Mouse (Mus musculus): Measurements from ENCODE around the gene Sult1e1. TPM values are rescaled to one million over a fixed set of nuclear protein-coding genes. Genes with fewer than 3 reads are reported as not detected.

Gene Sult1e1
- total RNA-seq (2022): under 1 TPM in 2 of 4 experiments, not detected in 2; 0.58 to 0.70 TPM

DNA sequence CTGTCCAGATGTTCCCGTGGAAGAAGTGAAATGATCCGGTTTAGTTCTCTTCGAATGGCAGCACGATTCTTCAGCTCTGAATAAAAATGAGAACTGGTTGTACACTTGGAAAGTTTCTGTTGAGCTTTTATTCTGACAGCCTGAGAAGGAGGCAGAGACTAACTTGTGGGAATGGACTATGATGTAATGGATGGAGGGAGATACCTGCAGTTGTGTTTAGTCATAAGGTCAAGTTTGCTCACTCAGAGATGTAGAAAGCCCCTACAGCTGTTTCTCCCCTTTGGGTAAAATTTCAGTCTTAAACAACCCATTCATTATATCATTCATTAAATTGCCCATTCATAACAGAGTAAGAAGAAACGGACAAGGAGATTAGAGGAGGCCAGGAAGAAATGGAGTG lies at the start of gene Sult1e1:
TSS of gene Sult1e1 (minus strand) at position 101 of the 400 bp plus-strand sequence.
- no peak for DNase-seq (ENCODE audit: low spot score in 2 of 2)

DNA sequence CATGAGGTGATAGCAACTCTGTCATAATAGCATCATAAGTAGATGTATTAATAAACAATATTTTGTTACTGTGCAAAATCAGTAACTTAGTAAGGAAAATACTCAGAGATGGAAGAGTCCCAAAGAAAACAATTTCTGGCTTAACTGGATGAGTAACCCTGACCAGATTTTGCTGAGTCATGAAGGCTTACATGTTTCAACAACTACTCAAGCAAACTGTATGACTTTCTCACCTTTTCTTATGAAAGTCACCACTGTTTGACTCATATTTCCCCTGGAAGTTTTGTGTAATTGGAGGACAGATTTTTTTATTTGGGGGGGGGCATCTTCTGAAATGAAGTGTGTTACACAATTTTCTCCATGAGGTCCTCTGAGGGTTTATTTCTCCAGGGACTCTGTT lies 31.3 kb upstream of the Sult1e1 start:
- no peak for DNase-seq (ENCODE audit: low spot score in 2 of 2)

DNA sequence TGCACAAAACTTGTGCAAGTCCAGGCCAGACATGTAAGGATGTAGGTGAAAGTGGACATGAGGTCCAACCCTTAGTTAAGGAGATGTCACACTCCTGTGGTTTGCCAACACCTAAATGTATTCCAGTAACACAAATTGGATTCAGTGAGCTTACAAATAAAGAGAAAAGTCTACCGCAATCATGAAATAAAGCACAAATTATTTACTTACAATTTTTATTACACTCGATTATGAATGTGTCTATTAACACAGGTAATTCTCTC lies 23.7 kb upstream of the Sult1e1 start:
- no peak for DNase-seq (ENCODE audit: low spot score in 2 of 2)

DNA sequence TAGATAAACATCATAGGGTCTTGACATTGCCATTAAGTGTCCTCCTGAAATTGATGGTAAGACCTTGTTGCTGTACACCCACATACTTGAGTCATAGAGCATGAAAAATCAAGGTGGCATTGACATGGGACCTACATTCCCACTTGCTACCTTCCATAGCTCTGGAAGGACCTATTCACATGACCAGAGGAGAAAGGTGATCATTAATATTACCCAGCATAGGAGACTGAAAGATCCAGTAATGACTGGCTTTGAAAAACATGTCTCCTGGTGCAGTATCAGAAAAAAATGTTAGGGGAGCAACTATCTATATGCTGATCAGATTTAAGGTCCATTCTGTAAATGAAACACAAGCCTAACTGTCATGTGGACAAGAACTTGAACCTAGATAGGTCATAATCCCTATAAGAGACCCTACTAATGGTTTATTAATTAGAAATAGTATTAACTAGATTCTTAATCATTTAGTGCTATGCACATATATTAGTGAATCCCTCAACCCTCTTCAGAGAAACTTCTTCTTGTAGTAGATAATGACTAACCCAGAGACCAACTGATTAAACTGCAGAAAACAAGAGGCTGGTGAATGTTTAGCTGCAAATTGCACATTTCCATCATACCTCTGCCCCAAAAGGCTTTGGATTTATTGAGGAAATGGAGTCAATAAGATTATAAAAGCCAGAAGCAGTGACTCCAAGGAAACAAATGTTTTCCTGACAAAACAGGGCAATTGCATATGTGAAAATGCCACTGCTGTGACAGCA lies 23.2 kb upstream of the Sult1e1 start:
- DNase-seq (ENCODE audit: low spot score in 2 of 2): no peak

DNA sequence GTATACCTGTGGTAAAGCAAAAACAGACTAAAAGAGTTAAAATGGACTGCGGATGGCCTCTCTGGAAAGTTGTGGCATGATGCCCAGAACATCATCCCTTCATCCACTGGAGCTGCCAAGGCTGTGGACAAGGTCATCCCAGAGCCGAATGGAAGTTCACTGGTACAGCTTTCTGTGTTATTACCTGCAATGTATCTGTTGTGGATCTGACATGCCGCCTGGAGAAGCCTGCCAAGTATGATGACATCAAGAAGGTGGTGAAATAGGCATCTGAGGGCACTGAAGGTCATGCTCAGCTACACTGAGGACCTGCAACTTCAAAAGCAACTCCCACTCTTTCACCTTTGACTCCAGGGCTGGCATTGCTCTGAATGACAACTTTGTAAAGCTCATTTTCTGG lies 9.6 kb upstream of the Sult1e1 start:
- no peak for DNase-seq (ENCODE audit: low spot score in 2 of 2)

DNA sequence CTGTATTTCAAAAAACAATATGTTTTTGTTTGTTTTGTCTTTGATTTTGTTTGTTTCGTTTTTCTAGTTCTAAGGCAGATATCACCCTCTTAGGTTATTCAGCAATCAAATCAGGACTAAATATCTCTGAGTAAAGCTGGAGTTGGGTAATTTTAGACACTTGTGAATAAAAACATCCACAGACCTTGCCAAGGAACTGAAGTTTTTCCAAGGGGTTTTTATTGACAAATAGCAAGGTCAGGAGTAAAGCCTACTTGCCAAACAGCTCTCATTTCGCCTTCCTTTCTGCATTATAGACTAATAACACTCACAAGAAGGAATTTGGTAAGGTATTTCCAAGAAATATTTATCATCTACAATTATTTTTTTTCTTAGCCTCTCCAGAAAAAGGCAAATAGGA lies 6.5 kb upstream of the Sult1e1 start:
- DNase-seq (ENCODE audit: low spot score in 2 of 2): no peak

DNA sequence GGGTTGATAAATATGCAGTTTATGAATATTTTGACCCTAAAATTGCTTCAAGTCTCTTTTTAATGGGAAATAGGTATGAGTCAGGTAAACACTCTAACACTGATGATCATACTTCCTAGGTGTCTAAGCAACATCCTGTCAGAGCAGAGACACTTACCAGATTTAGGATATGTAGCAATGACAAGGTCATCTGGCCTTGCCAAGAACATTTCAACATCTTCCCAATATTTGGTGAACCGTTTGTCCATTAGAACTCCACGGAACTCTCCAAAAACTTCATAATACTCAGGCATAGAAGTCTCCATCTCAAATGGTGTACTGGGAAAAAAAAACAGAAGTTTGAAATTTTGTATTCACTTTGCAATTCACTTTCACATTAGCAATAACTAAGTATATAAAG lies 1.5 kb downstream of the Sult1e1 start:
- DNase-seq (ENCODE audit: low spot score in 2 of 2): no peak

DNA sequence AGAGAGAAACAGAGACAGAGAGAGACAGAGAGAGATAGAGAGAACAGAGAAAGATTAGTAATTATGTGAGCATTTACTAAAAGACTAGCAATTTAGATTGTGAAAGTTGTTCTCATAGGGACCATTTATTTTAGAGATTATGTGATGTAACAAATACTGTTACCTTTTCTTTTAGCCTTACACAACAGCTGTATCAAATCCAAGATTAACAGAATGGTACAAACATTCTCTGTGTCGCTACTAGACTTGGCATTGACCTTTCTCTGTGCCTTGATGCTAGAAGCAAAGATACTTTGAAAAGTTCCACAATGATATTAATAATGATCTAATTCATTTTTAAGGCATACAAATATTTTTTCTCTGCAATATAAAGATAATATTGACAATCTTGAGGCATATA lies 11.0 kb downstream of the Sult1e1 start:
- no peak for DNase-seq (ENCODE audit: low spot score in 2 of 2)

DNA sequence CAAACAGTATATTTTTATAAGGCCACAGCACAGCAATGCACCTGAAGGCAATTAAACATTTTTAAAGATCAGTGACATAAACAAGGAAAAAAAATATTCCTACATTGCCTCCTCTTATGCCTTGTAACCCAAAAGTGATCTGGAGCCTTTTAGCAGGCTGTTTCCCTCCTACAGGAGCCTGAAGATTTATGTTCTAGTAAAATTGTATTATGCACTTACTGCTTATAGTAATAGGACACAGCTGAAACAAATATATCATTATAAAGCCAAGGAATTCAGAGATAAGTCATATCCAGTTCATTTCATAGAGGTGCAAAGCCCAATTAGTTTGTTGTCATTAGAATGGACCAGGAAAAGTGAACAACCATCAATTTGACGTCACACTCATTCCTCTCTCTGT lies 17.2 kb downstream of the Sult1e1 start:
- DNase-seq (ENCODE audit: low spot score in 2 of 2): no peak

DNA sequence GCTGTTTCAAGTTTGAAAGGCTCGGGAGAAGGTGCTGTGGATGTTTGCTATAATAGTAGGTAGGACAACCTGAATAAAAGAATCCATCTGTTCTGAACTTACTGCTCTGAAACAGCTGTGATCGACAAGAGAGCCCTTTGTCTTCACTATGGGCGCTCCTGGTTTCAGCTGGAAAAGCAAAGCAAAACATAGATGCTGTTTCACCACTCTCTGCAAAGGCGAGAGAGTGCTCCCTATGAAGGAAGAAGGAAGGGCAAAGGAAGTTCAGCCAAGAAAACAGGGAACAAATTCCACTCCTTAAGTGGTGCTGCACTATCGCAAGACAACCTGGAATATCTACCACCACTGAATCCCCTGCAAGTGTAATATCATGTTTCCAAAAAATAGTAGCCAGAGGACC lies 17.9 kb downstream of the Sult1e1 start:
- no peak for DNase-seq (ENCODE audit: low spot score in 2 of 2)

DNA sequence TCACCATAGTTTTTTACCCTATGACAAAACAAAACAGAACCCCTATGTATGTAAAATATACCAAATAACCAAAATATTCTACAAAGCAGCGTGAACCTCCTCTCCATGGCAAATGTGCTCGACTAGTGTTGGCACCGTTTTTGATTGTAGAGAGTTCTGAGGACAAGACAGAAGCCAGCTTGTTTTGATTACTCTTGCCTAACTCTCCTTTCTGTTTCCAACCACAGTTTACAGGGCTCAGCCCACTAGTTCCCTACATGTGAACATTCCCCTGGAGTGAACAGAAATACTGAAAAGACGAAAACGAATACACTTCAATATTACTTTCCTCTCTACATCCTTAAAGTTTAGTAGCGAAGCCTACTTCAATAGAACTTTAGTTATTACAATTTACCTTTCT lies 18.6 kb downstream of the Sult1e1 start:
- no peak for DNase-seq (ENCODE audit: low spot score in 2 of 2)

DNA sequence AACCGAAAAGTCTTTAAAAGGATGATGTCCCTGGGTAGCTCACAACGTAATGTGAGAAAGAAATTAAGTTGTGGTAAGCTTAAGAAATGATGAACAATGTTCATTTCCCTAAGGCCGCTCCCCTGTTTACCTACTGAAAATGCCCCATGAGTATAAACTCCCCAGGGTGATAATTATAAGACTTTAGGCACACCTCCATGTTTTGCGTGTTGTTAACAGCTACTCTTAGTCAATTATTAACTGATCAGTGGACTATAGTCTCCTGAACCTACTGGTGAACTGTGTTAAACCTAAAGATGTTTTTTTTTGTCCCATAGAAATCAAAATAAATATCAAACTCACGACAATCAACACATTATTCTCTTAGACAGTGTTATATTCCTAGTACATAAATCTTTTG lies 22.5 kb downstream of the Sult1e1 start, which contains the start of gene Sult1d1:
TSS of gene Sult1d1 (minus strand) at position 183 of the 400 bp plus-strand sequence.
- no peak for DNase-seq (ENCODE audit: low spot score in 2 of 2)

DNA sequence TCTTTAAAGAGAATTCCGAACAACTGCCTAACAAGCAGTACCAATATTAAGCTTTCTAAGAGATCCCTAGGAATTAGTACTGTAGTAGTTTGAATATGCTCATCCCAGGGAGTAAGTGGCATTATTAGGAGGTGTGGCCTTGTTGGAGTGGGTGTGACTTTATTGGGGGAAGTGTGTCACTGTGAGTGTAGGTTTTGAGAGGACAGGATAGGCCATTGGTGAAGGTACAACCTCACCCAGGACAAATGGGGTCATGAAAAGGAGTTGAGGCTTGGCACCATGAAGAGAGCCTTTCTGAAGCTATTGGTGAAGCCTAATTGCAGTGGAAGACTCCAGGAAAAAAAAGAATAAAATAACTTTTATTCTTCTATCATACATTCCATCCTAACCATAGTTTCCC lies 24.1 kb downstream of the Sult1e1 start:
- no peak for DNase-seq (ENCODE audit: low spot score in 2 of 2)

DNA sequence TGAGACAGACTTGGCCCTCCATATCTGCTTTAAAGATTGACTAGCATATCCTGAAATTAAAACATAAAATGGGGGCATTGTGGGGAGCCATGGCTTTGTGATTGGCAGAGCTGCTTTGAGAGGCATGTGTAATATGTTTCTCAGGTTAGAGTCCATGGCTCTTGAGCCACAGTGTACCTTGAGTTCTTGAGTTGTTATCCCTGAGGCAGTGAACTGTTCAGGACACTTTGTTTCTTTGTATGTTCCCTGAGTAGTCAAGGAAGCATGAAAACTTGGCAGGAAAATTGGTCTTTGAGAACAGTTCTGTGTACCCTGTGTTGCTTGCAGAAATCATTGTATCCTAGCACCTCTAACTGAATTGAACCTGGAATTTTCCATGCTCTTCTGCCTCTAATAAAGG lies 28.4 kb downstream of the Sult1e1 start:
- no peak for DNase-seq (ENCODE audit: low spot score in 2 of 2)

DNA sequence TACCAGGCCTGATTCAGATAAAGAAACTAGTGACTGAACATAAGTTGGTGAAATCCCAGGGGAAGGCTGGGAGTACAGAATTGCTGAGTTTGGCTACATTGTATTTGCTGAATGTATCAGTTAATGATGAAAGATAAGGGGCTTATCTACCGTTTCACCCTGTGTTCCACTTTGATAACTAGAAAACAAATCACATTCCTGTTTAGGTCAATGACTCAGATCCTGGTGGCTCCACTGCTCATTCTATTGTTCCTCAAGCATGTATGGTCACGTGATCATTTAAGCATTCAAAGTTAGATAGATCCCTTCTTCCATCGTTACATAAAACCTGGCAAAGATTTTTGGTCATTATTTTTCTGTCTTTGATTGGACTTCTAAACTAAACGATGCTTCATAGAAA lies 28.9 kb downstream of the Sult1e1 start:
- DNase-seq (ENCODE audit: low spot score in 2 of 2): no peak

DNA sequence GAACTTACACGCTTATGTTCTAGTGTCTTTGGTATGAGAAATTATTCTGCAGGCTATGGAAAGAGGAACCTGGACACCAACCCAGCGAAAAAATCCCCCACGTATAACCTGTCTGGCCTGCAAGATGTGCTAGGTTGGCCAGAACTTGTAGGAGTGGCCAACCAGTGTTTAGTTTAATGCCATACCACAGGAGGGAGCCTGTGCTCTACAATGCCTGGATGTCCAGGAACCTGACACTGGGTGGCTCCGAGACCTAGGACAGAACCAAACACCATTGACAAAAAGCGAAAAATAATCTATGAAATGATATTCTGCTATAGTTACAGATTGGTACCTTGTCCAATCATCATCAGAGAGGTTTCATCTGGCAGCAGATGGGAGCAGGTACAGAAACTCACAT lies 31.2 kb downstream of the Sult1e1 start:
- no peak for DNase-seq (ENCODE audit: low spot score in 2 of 2)

DNA sequence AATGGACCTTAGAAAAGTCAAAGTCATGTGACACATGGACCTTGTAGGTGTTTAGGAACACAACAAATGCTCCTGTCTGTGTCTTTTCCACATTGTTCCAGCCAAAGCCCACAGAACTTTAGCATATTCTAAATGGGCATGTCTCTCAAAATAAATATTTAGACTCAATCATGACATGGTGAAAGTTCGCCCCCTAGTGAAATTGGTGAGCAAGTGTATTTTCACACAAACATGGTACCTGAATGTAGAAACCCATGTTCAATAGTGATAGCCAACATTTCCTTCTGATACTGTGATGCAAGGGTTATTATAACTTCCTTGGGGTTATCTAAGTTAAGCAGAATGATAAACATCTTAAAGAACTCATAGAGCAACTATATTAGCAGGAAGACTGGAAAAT lies 40.5 kb downstream of the Sult1e1 start:
- no peak for DNase-seq (ENCODE audit: low spot score in 2 of 2)

DNA sequence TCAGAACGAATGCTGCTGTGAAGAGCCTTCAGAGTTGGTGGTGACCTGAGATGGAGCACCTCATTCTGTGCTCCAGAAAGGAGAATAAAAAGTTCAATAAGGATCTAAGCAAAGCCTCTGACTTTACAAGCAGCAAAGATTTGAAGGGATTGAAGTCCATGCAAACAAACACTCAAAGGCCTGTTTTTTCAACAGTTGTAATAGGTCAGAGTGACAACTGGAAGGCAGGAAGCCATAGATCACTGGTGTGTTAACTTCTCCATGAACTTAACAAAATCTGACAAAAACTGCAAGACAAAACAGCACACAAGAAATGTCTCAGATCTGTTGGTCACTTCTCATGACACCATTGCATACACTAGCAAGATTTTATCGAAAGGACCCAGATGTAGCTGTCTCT lies 53.3 kb downstream of the Sult1e1 start, which contains the start of gene Sult1b1:
TSS of gene Sult1b1 (minus strand) at position 85 of the 400 bp plus-strand sequence.
- no peak for DNase-seq (ENCODE audit: low spot score in 2 of 2)

DNA sequence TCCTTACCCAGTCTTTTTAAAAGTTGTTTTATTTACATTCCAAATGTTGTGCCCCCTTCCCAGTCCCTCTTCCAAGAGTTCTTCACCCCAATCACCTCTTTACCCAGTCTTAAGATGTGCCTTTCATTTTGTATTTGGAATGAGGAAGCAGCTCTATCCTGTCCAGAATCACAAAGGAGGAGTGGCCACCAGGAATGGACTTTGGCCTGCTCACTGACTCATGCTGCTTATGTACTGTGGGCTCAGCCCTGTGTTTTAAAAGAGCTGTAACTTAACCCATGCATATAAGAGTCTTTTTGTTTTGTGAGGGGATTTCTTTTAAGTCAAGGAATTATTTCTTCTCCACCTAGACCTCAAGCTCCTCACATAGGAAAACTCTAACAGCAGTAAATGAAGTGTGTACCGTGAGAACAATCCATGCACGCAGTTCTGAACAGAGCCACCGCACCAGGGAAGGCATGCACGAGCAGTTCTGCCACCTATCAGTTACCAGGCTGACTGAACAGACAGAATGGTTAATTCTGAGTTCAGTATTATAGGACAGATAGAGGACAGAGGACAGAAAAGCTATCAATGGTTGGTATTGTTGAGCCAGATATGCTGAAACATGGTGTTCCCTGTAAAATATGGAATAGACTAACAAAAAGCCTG lies 55.3 kb downstream of the Sult1e1 start:
- DNase-seq (ENCODE audit: low spot score in 2 of 2): no peak

DNA sequence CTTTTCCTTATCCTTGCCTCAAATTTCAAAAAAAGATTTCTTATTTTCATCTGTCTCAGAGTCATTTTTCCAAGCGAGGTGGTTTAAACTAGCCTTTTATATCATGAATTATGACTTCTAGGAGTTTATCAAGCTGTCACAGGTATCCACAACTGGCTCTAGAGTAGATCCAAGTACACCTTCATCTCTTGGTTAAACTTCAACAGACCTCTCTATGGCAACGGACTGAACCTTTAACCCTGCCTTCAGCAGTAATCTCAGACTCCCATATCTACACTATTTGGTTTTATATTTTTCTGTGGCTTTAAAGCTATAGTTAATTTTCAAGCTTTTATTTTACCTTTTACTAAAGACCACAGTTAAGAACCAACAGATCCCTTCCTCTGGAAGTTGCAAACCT lies 59.1 kb downstream of the Sult1e1 start:
- DNase-seq (ENCODE audit: low spot score in 2 of 2): no peak
